In the genomic region with DNA sequence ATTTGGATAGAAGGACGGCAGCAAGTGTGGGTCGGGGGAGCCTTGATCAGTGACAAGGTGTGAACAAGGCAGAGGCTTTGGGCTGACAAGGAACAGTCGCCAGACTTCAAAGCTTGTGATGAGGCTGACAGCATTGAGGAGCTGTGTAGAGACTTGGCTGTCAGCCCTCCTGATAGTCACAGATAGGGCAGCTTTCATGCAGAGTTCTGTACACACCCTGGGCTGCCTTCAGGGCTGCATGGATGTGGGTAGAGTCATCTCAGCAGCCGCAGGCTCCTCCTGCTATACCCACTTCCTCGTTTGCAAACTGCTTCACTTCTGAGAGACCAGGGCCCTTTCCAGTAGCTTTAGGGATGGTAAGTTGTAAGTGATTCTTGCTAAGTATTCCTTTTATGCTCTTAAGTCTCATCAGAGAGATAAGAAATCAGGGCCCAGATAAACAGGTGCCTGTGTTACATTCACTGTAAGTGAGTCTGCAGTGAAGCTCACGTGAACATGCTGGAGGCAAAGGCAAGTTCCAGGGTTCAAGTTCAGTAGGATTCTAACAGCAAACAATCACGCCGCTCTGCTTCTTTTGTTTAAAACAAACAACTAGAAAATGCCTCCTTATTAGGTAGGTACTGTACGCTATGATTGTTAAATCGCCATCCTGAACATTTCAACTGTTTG, we compare ENCODE assay signal across 9 mouse cellular contexts. TPM values are rescaled to one million over a fixed set of nuclear protein-coding genes. Genes with fewer than 3 reads are reported as not detected.
A peak's percentile ranks its signal among the peaks of the same experiment; 100 is the strongest.
DNase-seq lines count a peak whose midpoint lies in the region; ATAC-seq and TF ChIP-seq lines count a peak whose summit lies in the region.
"Had no signal": no experiment of that assay in that cellular context is flagged by ENCODE, and none has a peak within 500 bp of the region (broad histone marks: within the 10 kb centered on the region; RNA-seq: fewer than 3 reads in every experiment).

No protein-coding gene starts in this region.

- peaks cover 69% of the 10 kb centered on the region for H3K4me1 ChIP-seq in G1E (ENCODE audit: insufficient read depth, low read depth, low read length)
- H3K4me1 ChIP-seq in limb, embryonic 10.5 days, result peaks cover 12% of the 10 kb centered on the region

- H3K4me3 ChIP-seq in G1E (ENCODE audit: low read depth, low read length), result peak overlapping the region; percentile 5; the same call in 1 of the 2 replicates
- H3K4me3 ChIP-seq in limb, embryonic 10.5 days, result no peak overlapping the region

- no peak overlapping the region for H3K27ac ChIP-seq in limb, embryonic 10.5 days

- 54% methylated on average over 10 of the region's 10 CpGs for WGBS in limb, embryonic 10.5 days

- peak; percentile 82 for DNase-seq in 416B (ENCODE audit: low read depth)
- peak; percentile 71 for DNase-seq in G1E (ENCODE audit: low spot score)
- DNase-seq in cerebellum, adult 9-10 months, result no peak
- DNase-seq in limb, embryonic 10.5 days (ENCODE audit: low spot score), result no peak
- DNase-seq in cerebellum, adult 11 months, result no peak
- DNase-seq in embryo, embryonic 10.5 days (ENCODE audit: low spot score), result no peak
- DNase-seq: right cerebral cortex, postnatal 4 days had no signal

- no peak for TF ChIP-seq CTCF in G1E (IDR thresholded peaks at IDR 0.05; ENCODE audit: low read depth, low read length)

- no peaks in the 10 kb centered on the region for H3K9me3 ChIP-seq in G1E (replicated peaks)
- no peaks in the 10 kb centered on the region for H3K9me3 ChIP-seq in limb, embryonic 10.5 days (replicated peaks)

- H3K36me3 ChIP-seq in G1E (replicated peaks), result no peaks in the 10 kb centered on the region
- no peaks in the 10 kb centered on the region for H3K36me3 ChIP-seq in limb, embryonic 10.5 days

- H3K27me3 ChIP-seq in G1E (ENCODE audit: insufficient read depth, low read length), result no peaks in the 10 kb centered on the region
- no peaks in the 10 kb centered on the region for H3K27me3 ChIP-seq in limb, embryonic 10.5 days (ENCODE audit: low read depth, poor library complexity, severe bottlenecking)

- ATAC-seq in G1E (ENCODE audit: extremely low read depth, insufficient number of reproducible peaks, low FRiP score, poor library complexity, severe bottlenecking), result peak; percentile 85
- ATAC-seq in hematopoietic stem cell, adult 5-6 weeks (replicated peaks in 1 of 2; ENCODE audit: insufficient read depth in 1 of 2, low FRiP score in 2 of 2, low TSS enrichment in 1 of 2, low read depth in 1 of 2, poor library complexity in 2 of 2, severe bottlenecking in 2 of 2), result peak; percentile 93 to 99
- ATAC-seq in monocyte, adult 5-6 weeks (replicated peaks; ENCODE audit: insufficient number of reproducible peaks, low FRiP score, low TSS enrichment, poor library complexity, severe bottlenecking), result peak; percentile 92

RNA-seq across cellular contexts. Expression of a gene that starts 14.2 kb away (rescaled TPM):
- total RNA-seq in G1E (2014; fragmentation: Nextera tagmentation) (97.7 and 124 TPM in 2 replicates), G1E (2017) (105 and 121 TPM in 2 replicates)
- polyA plus RNA-seq in G1E (2012), result 11.5 and 17.7 TPM in 2 replicates
- total RNA-seq in hematopoietic stem cell, adult 5-6 weeks (2017), result 130 and 153 TPM in 2 replicates
- 424 to 819 TPM (median 731 TPM) in 3 replicates for total RNA-seq in monocyte, adult 5-6 weeks (2017)
- polyA plus RNA-seq in limb, embryonic 10.5 days (2016; fragmentation: Nextera tagmentation; extraction: Ambion mirVana), result 67.3 and 71.6 TPM in 2 replicates

RNA-seq across cellular contexts. Expression of a gene that starts 55.3 kb away (rescaled TPM):
- 1.4 TPM in 1 of 2 replicates, not detected in the other for total RNA-seq in G1E (2014; fragmentation: Nextera tagmentation)
- 17.4 and 19.3 TPM in 2 replicates for total RNA-seq in G1E (2017)
- not detected in 2 replicates for polyA plus RNA-seq in G1E (2012)
- 0.38 TPM in 1 of 2 replicates, not detected in the other for total RNA-seq in hematopoietic stem cell, adult 5-6 weeks (2017)
- 5.1 to 7.1 TPM in 2 of 3 replicates, not detected in the other for total RNA-seq in monocyte, adult 5-6 weeks (2017)
- polyA plus RNA-seq in limb, embryonic 10.5 days (2016; fragmentation: Nextera tagmentation; extraction: Ambion mirVana), result 0.25 TPM in 1 of 2 replicates, not detected in the other

RNA-seq across cellular contexts. Expression of a gene that starts 55.3 kb away (rescaled TPM):
- total RNA-seq in G1E (2014; fragmentation: Nextera tagmentation) (not detected in 2 replicates), G1E (2017) (1.3 and 5.5 TPM in 2 replicates)
- 0.05 TPM in 1 of 2 replicates, not detected in the other for polyA plus RNA-seq in G1E (2012)
- 1.8 TPM in 1 of 2 replicates, not detected in the other for total RNA-seq in hematopoietic stem cell, adult 5-6 weeks (2017)
- total RNA-seq in monocyte, adult 5-6 weeks (2017), result 0.39 to 3.4 TPM (median 2.0 TPM) in 3 replicates
- 0.30 TPM in 1 of 2 replicates, not detected in the other for polyA plus RNA-seq in limb, embryonic 10.5 days (2016; fragmentation: Nextera tagmentation; extraction: Ambion mirVana)

Comparison
In these comparisons a context has a peak if more than half of its experiments do, and no peak if none do; other contexts are left out.
1. DNase-seq: peak in 416B (single experiment) and G1E (single experiment); none in cerebellum, adult 9-10 months (single experiment), limb, embryonic 10.5 days (single experiment), cerebellum, adult 11 months (single experiment) and embryo, embryonic 10.5 days (single experiment).
2. Peak in every context shown above with its lines, with median percentiles within 50 percentile points of each other: ATAC-seq.